Comparison of ENCODE assay signal across 8 mouse cellular contexts in genomic region chr2:168765065-168765681, GRCm38 (mm10). TPM values are rescaled to one million over a fixed set of nuclear protein-coding genes. Genes with fewer than 3 reads are reported as not detected.
DNase-seq lines count a peak whose midpoint lies in the region; ATAC-seq and TF ChIP-seq lines count a peak whose summit lies in the region.

No protein-coding gene starts in this region.

- no peaks in the 10 kb centered on the region for H3K9me3 ChIP-seq in liver, embryonic 14.5 days (ENCODE audit: control insufficient read depth, low read length)
- no peaks in the 10 kb centered on the region for H3K9me3 ChIP-seq in neural tube, embryonic 12.5 days

- no peaks in the 10 kb centered on the region for H3K36me3 ChIP-seq in liver, embryonic 14.5 days (replicated peaks; ENCODE audit: control insufficient read depth, insufficient read depth, low read depth)
- H3K36me3 ChIP-seq in neural tube, embryonic 12.5 days, result no peaks in the 10 kb centered on the region

- TF ChIP-seq POLR2A in brain, embryonic 14.5 days (IDR thresholded peaks at IDR 0.05; ENCODE audit: borderline replicate concordance, extremely low read depth, insufficient read depth, insufficient read length, poor library complexity, severe bottlenecking), result no peak

- ATAC-seq in cerebellum, adult (ENCODE audit: insufficient number of reproducible peaks, low FRiP score, low TSS enrichment), result no peak
- peak; percentile 63 for ATAC-seq in liver, embryonic 14.5 days (ENCODE audit: insufficient read depth)
- ATAC-seq in neural tube, embryonic 12.5 days (ENCODE audit: low FRiP score, low read depth), result no peak

- 2% methylated on average over 32 of the region's 32 CpGs for WGBS in liver, embryonic 14.5 days (ENCODE audit: insufficient replicate concordance)
- whole genome bisulfite sequencing in neural tube, embryonic 12.5 days, result under 1% methylated on average over 32 of the region's 32 CpGs

- H3K27ac ChIP-seq in liver, embryonic 14.5 days, result no peak overlapping the region
- no peak overlapping the region for H3K27ac ChIP-seq in neural tube, embryonic 12.5 days

- H3K4me3 ChIP-seq in liver, embryonic 14.5 days (ENCODE audit: insufficient read depth in 1 of 2, low read depth in 2 of 2, low read length in 2 of 2), result peak overlapping the region; percentile 50 to 53
- H3K4me3 ChIP-seq in neural tube, embryonic 12.5 days, result peak overlapping the region; percentile 48

- peak; percentile 74 to 80 for DNase-seq in cerebellum, postnatal 10 days
- peak; percentile 74 for DNase-seq in brain, embryonic 14.5 days (ENCODE audit: low read depth)
- DNase-seq in gastrocnemius, postnatal 10 days, result peak; percentile 55
- peak; percentile 66 for DNase-seq in kidney, adult 18-20 months
- no peak for DNase-seq in liver, embryonic 14.5 days (ENCODE audit: low read depth in 3 of 3, low spot score in 3 of 3)
- no peak for DNase-seq in T-cell, adult 2 months (ENCODE audit: low spot score)

- peak; percentile 42; the same call in 1 of the 2 replicates for TF ChIP-seq CTCF in brain, embryonic 14.5 days (IDR thresholded peaks at IDR 0.05; ENCODE audit: borderline replicate concordance, extremely low read depth, insufficient read depth, insufficient read length)
- peak; percentile 72 for TF ChIP-seq CTCF in liver, embryonic 14.5 days (IDR thresholded peaks at IDR 0.05; ENCODE audit: low read depth)

- H3K4me1 ChIP-seq in liver, embryonic 14.5 days (replicated peaks; ENCODE audit: control insufficient read depth in 2 of 2, insufficient read depth in 2 of 2, low read length in 1 of 2), result no peaks in the 10 kb centered on the region
- peaks cover 51% of the 10 kb centered on the region for H3K4me1 ChIP-seq in neural tube, embryonic 12.5 days

- no peak for TF ChIP-seq EP300 in liver, embryonic 14.5 days (IDR thresholded peaks at IDR 0.05; ENCODE audit: low read depth)

- no peak overlapping the region; the same call in 1 of the 2 replicates for H3K4me2 ChIP-seq in liver, embryonic 14.5 days (ENCODE audit: low read depth)
- peak overlapping the region; percentile 94 for H3K4me2 ChIP-seq in neural tube, embryonic 12.5 days (replicated peaks)

- H3K27me3 ChIP-seq in liver, embryonic 14.5 days (ENCODE audit: control insufficient read depth, insufficient read depth, low read length), result peaks cover 63% of the 10 kb centered on the region
- peaks cover 27% of the 10 kb centered on the region for H3K27me3 ChIP-seq in neural tube, embryonic 12.5 days (replicated peaks)

- no peak overlapping the region for H3K9ac ChIP-seq in liver, embryonic 14.5 days (replicated peaks)
- peak overlapping the region; percentile 65 for H3K9ac ChIP-seq in neural tube, embryonic 12.5 days

RNA-seq across cellular contexts. Expression of gene Sall4, which starts 2.6 kb away (rescaled TPM):
- 1.0 and 1.2 TPM in 2 replicates for polyA plus RNA-seq in brain, embryonic 14.5 days (2012; rRNA removed)
- total RNA-seq in gastrocnemius, postnatal 10 days (2021), result under 1 TPM; 0.33 to 0.70 TPM
- polyA plus RNA-seq in liver, embryonic 14.5 days (2012; rRNA removed), result 1.9 TPM in 2 replicates
- 3.9 and 4.9 TPM in 2 replicates for polyA plus RNA-seq in liver, embryonic 14.5 days (2014; fragmentation: Nextera tagmentation; extraction: Ambion mirVana)
- polyA plus RNA-seq in neural tube, embryonic 12.5 days (2016; fragmentation: Nextera tagmentation; extraction: Ambion mirVana), result 2.6 and 3.5 TPM in 2 replicates

RNA-seq across cellular contexts. Expression of gene Atp9a, which starts 23.0 kb away (rescaled TPM):
- 197 and 302 TPM in 2 replicates for polyA plus RNA-seq in brain, embryonic 14.5 days (2012; rRNA removed)
- total RNA-seq in gastrocnemius, postnatal 10 days (2021), result 10 to 100 TPM; 24.2 to 30.9 TPM
- 2.1 and 2.3 TPM in 2 replicates for polyA plus RNA-seq in liver, embryonic 14.5 days (2012; rRNA removed)
- polyA plus RNA-seq in liver, embryonic 14.5 days (2014; fragmentation: Nextera tagmentation; extraction: Ambion mirVana), result 1.3 and 1.7 TPM in 2 replicates
- polyA plus RNA-seq in neural tube, embryonic 12.5 days (2016; fragmentation: Nextera tagmentation; extraction: Ambion mirVana), result 73.4 and 74.8 TPM in 2 replicates

Comparison
In these comparisons a context has a peak if more than half of its experiments do, and no peak if none do; other contexts are left out.
1. DNase-seq: peak in cerebellum, postnatal 10 days (2 of 2), brain, embryonic 14.5 days (single experiment), gastrocnemius, postnatal 10 days (single experiment) and kidney, adult 18-20 months (single experiment); none in liver, embryonic 14.5 days (0 of 3) and T-cell, adult 2 months (single experiment).
2. RNA of gene Atp9a, which starts 23.0 kb away (polyA plus RNA-seq): 197 to 302 TPM in brain, embryonic 14.5 days and 73.4 to 74.8 TPM in neural tube, embryonic 12.5 days; 1.3 to 2.3 TPM in liver, embryonic 14.5 days; every median in the first group is over 10 times any median in the second.